Mouse (Mus musculus) inflammation-experienced regulatory T-cells, adult 16 weeks (primary cell): ENCODE measurements around the gene Vwa3b. TPM values are rescaled to one million over a fixed set of nuclear protein-coding genes. Genes with fewer than 3 reads are reported as not detected.

Experiments used
- polyA plus RNA-seq: library from polyadenylated mRNA; unstranded; fragments of 100-300 nt; shearing (Covaris generic); gene quantifications from one replicate; pipeline ENCODE4 v1.2.1, GENCODE M21; 2017

The Vwa3b gene
- polyA plus RNA-seq: 0.94 TPM

GRCm38 (mm10) chr1:37025962-37026686 is at the start of gene Vwa3b:
TSS of gene Vwa3b (plus strand) at chr1:37026596.

GRCm38 (mm10) chr1:37214144-37214543 is 187.7 kb downstream of the Vwa3b start, which contains the start of gene Cnga3:
TSS of gene Cnga3 (plus strand) at chr1:37214434.

Other genes starting within 250 kb of the Vwa3b start
- gene Tmem131, start 82.9 kb upstream of the Vwa3b start, polyA plus RNA-seq: 8.3 TPM
- not detected for gene Cnga3, start 187.8 kb downstream of the Vwa3b start, polyA plus RNA-seq